Mouse (Mus musculus) MEL (cell line): ENCODE data around the gene Lrit3.

ENCODE experiments used
- CTCF ChIP-seq, 3 experiments: IDR thresholded peaks in 2 of 3; conservative IDR thresholded peaks in 1 of 3; 2 replicates each; pipeline ENCODE4 v1.5.1; 2011 to 2012; ENCODE audit warnings: low read length in 3 of 3, low read depth in 2 of 3, mild to moderate bottlenecking in 2 of 3, improper control_type of control experiment in 1 of 3, inconsistent platforms in 1 of 3, mixed read lengths in 1 of 3, moderate library complexity in 1 of 3; ENCODE audit not compliant: control insufficient read depth in 1 of 3, insufficient read depth in 1 of 3, poor library complexity in 1 of 3, severe bottlenecking in 1 of 3
- ETS1 ChIP-seq: IDR thresholded peaks from 2 replicates; pipeline ENCODE4 v1.6.1; 2012; ENCODE audit warnings: low read depth, mild to moderate bottlenecking, inconsistent platforms, low read length, improper control_type of control experiment, moderate library complexity
- POLR2A ChIP-seq, 2 experiments: IDR thresholded peaks; 2 replicates each; pipeline ENCODE4 v1.6.1; 2011 to 2012; ENCODE audit warnings: low read length in 2 of 2, mild to moderate bottlenecking in 2 of 2, control low read depth in 1 of 2, improper control_type of control experiment in 1 of 2, low read depth in 1 of 2, moderate library complexity in 1 of 2; ENCODE audit not compliant: control insufficient read depth in 1 of 2, insufficient read depth in 1 of 2, poor library complexity in 1 of 2
- TCF12 ChIP-seq: IDR thresholded peaks from 2 replicates; pipeline ENCODE4 v1.6.1; 2014; ENCODE audit warnings: low read depth, mild to moderate bottlenecking, inconsistent platforms, low read length, improper control_type of control experiment, moderate library complexity

DNA sequence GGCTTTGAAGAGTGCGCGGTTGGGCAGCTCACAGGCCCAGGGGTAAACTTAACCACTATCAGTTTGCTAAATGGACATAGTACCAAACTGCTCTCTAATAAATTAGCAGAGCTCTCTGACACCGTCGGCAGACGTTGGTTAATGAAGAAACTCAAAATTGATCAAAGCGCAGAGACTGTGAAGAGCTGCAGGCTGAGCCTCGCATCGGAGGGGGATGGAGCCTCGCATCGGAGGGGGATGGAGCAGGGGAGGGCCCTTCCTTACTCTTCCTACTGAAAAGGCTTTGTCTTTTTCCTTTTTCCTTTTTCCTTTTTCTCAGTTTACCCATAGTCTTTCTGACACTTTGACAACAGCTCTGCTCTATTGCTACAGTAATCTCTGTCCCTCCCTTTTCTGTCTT, 22.4 kb downstream of the Lrit3 start:
- TF ChIP-seq TCF12 (no peak), POLR2A (IDR thresholded peaks at IDR 0.05; ENCODE audit: control insufficient read depth in 1 of 2, insufficient read depth in 1 of 2, low read depth in 1 of 2, low read length in 2 of 2, poor library complexity in 1 of 2) (no peak), ETS1 (no peak), CTCF (IDR thresholded peaks at IDR 0.05 in 2 of 3, conservative IDR thresholded peaks at IDR 0.05 in 1 of 3; ENCODE audit: control insufficient read depth in 1 of 3, insufficient read depth in 1 of 3, low read depth in 2 of 3, low read length in 3 of 3, poor library complexity in 1 of 3, severe bottlenecking in 1 of 3) (no peak)
